Mouse (Mus musculus): ENCODE measurements at regions not wholly inside any gene's neighbourhood (a gene's known extent, or its start where the extent isn't known, plus 50 kb on each side); places are given as distances from the start of the nearest gene placed in this dataset.

DNA sequence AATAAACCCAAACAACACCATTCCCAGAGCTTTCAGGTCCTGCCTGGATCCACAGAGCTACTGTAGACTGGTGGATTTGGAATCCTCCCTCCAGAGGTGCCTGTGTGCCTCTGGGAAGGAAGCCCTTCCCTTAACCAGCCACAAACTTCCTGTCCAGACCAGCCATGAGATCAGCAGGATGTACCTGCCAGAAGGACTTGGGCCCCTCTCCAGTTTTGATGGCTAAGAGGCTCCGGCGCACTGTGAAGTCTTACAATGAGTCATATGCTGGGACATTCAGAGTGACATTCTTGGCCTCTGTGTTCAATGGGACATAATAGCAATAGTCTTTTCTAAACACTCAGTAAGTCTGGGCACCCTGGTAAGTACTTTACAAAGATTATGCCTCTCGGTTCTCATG is 125.0 kb upstream of the Cdkn3 start:
- no peaks in the 10 kb centered on the region for H3K9me3 ChIP-seq
- H3K36me3 ChIP-seq = no peaks in the 10 kb centered on the region
- no peak overlapping the region for H3K4me3 ChIP-seq
- no peak for ATAC-seq (ENCODE audit: low read depth)
- H3K4me1 ChIP-seq (replicated peaks) = peaks cover 6% of the 10 kb centered on the region; the same call in 1 of the 2 replicates
- 79% methylated on average over 3 of the region's 3 CpGs for WGBS
- H3K9ac ChIP-seq = no peak overlapping the region
- no peak overlapping the region for H3K27ac ChIP-seq (replicated peaks)
- no peak overlapping the region for H3K4me2 ChIP-seq
- H3K27me3 ChIP-seq = no peaks in the 10 kb centered on the region

DNA sequence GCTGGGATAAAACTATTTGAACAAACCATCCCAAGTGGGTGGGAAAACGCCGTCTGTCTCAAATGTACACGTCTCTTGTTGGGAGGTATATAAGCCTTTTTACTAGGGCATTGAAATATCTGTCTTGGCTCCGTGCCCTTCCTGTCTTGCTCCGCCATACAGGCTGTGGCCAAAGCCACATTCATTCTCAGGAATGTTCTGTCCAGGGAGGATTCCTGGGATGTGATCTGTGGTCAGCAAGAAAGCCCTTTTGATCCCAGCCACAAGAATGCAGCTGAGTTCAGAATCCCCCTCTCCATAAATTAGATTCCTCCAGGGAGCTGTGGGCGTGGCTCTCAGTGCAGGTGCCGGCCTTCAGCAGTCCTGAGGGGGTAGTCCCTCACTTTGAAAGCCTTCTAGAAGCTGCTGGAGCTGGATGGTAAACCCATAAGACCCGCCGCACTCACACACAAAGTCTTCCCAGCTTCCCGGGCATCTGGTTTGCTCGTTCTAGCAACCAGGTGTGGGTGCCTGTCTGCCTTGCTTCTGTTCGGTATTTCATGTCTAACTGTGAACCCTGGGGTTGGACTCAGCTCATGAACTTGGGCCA is 125.6 kb upstream of the Cdkn3 start:
- H3K9ac ChIP-seq = no peak overlapping the region
- H3K27me3 ChIP-seq = no peaks in the 10 kb centered on the region
- H3K36me3 ChIP-seq = no peaks in the 10 kb centered on the region
- H3K9me3 ChIP-seq = no peaks in the 10 kb centered on the region
- no peak overlapping the region for H3K4me3 ChIP-seq
- H3K4me2 ChIP-seq = no peak overlapping the region
- 61% methylated on average over 12 of the region's 12 CpGs for WGBS
- H3K27ac ChIP-seq (replicated peaks) = no peak overlapping the region
- H3K4me1 ChIP-seq (replicated peaks) = peaks cover 5% of the 10 kb centered on the region; the same call in 1 of the 2 replicates
- ATAC-seq (ENCODE audit: low read depth) = no peak

DNA sequence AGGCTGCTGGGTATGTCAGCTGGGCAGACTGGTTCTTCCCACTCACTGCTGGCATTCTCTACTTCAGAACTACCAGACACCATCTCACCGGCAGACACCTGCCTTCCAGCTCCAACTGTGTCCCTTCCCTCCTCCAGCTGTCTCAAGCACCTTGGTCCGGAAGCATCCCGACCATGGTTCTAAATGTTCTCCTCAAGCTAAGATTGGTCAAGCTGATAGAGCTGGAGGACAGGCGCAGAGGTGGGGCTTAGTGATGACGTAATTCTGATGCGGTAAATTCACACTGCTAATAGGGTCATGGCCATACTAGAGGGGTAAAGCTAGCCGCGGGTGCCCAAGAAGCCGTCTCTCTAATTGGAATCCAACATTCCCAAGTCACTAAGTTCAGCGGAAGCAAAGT is 126.1 kb upstream of the Cdkn3 start:
- H3K4me3 ChIP-seq = no peak overlapping the region
- 0 out of 2 replicates have a peak, but pooled peaks cover under 1% of the 10 kb centered on the region for H3K4me1 ChIP-seq (replicated peaks)
- no peak overlapping the region for H3K27ac ChIP-seq (replicated peaks)
- 88% methylated on average over 10 of the region's 10 CpGs for WGBS
- H3K36me3 ChIP-seq = no peaks in the 10 kb centered on the region
- H3K27me3 ChIP-seq = no peaks in the 10 kb centered on the region
- ATAC-seq (ENCODE audit: low read depth) = no peak
- no peak overlapping the region for H3K9ac ChIP-seq
- no peaks in the 10 kb centered on the region for H3K9me3 ChIP-seq
- no peak overlapping the region for H3K4me2 ChIP-seq

DNA sequence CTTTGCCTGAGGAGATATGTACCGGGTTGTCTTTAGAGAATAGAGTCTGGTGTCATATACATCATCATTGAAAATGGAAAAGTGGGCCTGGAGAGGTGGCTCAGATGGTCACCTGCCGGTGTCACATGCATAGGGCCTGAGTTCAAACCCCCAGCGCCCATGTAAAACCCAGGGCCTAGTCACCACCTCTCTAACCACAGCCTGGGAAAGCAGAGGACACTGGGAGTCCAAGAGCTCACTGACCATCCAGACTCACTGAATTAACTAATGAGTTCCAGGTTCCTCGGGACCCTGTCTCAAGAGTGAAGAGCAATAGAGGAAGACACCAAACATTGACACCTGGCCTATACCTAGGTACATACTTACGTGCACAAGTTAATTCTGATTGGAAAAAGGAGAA is 132.7 kb upstream of the Cdkn3 start:
- H3K27ac ChIP-seq (replicated peaks) = no peak overlapping the region
- WGBS = 94% methylated on average over 5 of the region's 5 CpGs
- H3K9ac ChIP-seq = no peak overlapping the region
- H3K4me2 ChIP-seq = no peak overlapping the region
- no peaks in the 10 kb centered on the region for H3K9me3 ChIP-seq
- H3K36me3 ChIP-seq = no peaks in the 10 kb centered on the region
- no peaks in the 10 kb centered on the region for H3K27me3 ChIP-seq
- no peaks in the 10 kb centered on the region for H3K4me1 ChIP-seq (replicated peaks)
- ATAC-seq (ENCODE audit: low read depth) = no peak
- H3K4me3 ChIP-seq = no peak overlapping the region

DNA sequence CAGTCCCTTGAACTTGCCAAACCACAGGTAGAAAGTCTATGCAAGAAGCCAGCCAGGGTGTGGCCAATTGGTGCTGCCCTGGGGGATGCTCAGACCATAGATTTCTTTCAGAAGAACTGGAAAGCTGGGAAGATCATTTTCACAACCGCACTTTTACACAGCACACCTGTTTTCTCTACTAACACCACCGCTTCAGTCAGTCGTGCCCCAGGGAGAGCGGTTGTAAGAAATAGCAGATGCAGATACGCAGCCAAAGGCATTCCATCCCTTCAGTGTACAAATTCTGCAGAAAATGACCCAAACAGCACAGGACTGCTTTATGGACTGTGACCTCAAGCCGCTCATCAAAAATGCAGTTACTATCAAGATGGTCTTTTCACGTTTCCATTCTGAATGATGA is 134.6 kb upstream of the Cdkn3 start:
- no peak overlapping the region for H3K27ac ChIP-seq (replicated peaks)
- H3K9me3 ChIP-seq = no peaks in the 10 kb centered on the region
- no peaks in the 10 kb centered on the region for H3K4me1 ChIP-seq (replicated peaks)
- no peak overlapping the region for H3K4me3 ChIP-seq
- 81% methylated on average over 7 of the region's 7 CpGs for WGBS
- no peak overlapping the region for H3K9ac ChIP-seq
- no peak for ATAC-seq (ENCODE audit: low read depth)
- H3K36me3 ChIP-seq = no peaks in the 10 kb centered on the region
- H3K4me2 ChIP-seq = no peak overlapping the region
- no peaks in the 10 kb centered on the region for H3K27me3 ChIP-seq

DNA sequence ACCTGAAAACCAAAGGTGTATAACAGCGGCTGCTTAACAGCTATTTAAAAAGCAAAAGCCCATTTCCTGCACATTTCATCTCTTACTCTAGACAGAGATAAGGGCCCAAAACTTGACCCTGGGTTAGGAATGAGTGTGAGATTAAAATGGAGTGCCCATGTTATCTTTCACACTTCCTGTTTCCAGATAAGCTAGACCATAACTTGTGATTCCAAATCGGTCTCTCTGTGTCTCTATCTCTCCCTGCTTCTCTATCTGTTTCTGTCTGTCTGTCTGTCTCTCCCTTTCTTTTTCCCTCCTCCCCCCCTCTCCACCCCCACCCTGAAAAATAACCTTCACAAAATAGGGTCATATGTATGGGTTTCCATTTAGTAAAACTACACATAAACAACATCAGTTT is 136.7 kb upstream of the Cdkn3 start:
- no peak for ATAC-seq (ENCODE audit: low read depth)
- WGBS = 83% methylated on average over 2 of the region's 2 CpGs
- no peaks in the 10 kb centered on the region for H3K36me3 ChIP-seq

DNA sequence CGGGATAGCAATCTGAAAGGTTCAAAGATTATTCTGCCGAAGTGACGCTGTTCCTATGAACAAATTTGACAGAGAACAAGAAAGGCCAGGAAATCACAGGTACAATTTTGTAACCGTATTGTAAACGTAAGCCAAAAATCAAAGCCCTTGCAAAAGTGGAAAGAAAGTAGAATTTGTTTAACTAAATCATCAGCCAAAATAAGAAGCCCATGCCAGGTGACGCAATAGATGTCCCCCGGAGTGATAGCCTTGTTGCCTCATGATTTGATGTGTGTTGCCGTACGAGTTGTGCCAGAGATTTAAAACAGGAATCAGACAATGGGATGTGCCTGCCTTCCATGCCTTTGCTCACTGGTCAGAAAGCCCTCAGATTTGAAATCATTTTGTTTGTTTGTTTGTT is 144.3 kb upstream of the Cdkn3 start:
- H3K27ac ChIP-seq (replicated peaks) = no peak overlapping the region
- H3K36me3 ChIP-seq = no peaks in the 10 kb centered on the region
- WGBS = 95% methylated on average over 9 of the region's 9 CpGs
- no peak overlapping the region for H3K4me3 ChIP-seq
- H3K4me2 ChIP-seq = no peak overlapping the region
- no peak overlapping the region for H3K9ac ChIP-seq
- ATAC-seq (ENCODE audit: low read depth) = no peak
- H3K27me3 ChIP-seq = no peaks in the 10 kb centered on the region
- no peaks in the 10 kb centered on the region for H3K4me1 ChIP-seq (replicated peaks)
- H3K9me3 ChIP-seq = no peaks in the 10 kb centered on the region

More for the DNA sequence above, 136.7 kb upstream of the Cdkn3 start:
- no peaks in the 10 kb centered on the region for H3K4me1 ChIP-seq (replicated peaks)
- H3K4me3 ChIP-seq = no peak overlapping the region
- no peak overlapping the region for H3K9ac ChIP-seq
- H3K27ac ChIP-seq (replicated peaks) = no peak overlapping the region
- no peak overlapping the region for H3K4me2 ChIP-seq
- H3K27me3 ChIP-seq = no peaks in the 10 kb centered on the region
- H3K9me3 ChIP-seq = no peaks in the 10 kb centered on the region

DNA sequence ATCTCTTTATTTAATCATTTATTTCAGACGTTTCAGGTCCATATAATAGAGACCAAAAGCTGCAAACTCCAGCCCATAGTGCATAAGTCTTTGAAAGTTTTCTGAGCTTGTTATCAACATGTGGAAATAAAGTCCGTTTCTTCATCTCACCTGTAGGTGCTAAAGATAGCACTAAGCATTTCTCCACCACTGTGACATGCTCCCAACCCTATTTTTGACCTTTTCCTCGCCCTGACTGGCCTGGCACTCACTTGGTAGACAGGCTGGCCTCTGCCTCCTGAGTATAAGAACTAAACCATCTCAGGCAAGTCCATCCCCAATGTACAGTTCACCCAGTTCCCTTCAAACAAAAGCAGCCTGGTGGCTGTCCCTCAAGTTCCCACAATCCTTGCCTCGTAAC is 145.4 kb upstream of the Cdkn3 start:
- no peak for ATAC-seq (ENCODE audit: low read depth)
- WGBS = 76% methylated on average over 4 of the region's 4 CpGs
- Histone ChIP-seq H3K4me1 (replicated peaks) (no peaks in the 10 kb centered on the region), H3K27ac (replicated peaks) (no peak overlapping the region), H3K4me2 (no peak overlapping the region), H3K36me3 (no peaks in the 10 kb centered on the region), H3K9ac (no peak overlapping the region), H3K4me3 (no peak overlapping the region), H3K27me3 (no peaks in the 10 kb centered on the region), H3K9me3 (no peaks in the 10 kb centered on the region)

DNA sequence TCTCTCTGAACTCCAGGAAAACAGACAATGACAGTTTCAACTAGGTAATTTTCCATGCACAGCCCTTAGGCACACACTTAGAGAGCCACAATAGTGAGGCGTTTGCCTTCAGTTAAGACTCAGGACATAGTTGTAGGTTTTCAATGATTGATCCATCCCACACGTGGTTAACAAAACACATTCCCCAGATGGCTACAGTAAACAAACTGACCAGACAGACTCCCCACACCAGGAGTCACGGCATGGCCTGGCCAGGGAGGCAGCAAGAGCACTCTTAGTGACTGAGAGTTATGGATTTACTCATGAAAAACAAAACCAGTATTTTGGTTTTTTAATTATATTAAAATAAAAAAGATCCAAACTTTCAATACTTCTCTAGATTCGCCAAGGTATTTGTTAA is 146.6 kb upstream of the Cdkn3 start:
- Histone ChIP-seq H3K9ac (no peak overlapping the region), H3K27me3 (no peaks in the 10 kb centered on the region)

DNA sequence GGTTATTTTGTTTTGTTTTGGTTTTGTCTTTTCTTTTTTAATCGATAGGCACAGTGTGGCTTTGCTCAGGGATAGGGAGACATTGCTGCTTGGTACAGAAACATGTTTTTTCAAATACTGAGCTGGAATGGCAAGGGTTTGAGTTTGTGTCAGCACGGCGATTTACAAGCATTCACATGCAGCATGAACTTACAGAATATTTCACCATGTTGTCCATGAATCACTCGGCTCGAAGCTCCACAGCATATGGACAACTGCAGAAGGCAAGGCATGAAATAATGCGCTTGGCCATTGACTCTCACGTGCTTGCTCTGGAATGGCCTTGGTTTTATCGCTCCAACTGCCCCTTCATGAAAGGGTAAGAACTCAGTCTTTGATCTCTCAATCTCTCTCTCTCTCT is 147.1 kb upstream of the Cdkn3 start:
- WGBS = 73% methylated on average over 8 of the region's 8 CpGs
- no peak overlapping the region for H3K4me3 ChIP-seq
- H3K36me3 ChIP-seq = no peaks in the 10 kb centered on the region
- ATAC-seq (ENCODE audit: low read depth) = no peak
- H3K4me2 ChIP-seq = no peak overlapping the region
- H3K27me3 ChIP-seq = no peaks in the 10 kb centered on the region
- H3K4me1 ChIP-seq (replicated peaks) = no peaks in the 10 kb centered on the region
- H3K9ac ChIP-seq = no peak overlapping the region
- no peak overlapping the region for H3K27ac ChIP-seq (replicated peaks)
- H3K9me3 ChIP-seq = no peaks in the 10 kb centered on the region

More for the DNA sequence above, 146.6 kb upstream of the Cdkn3 start:
- Histone ChIP-seq H3K27ac (replicated peaks) (no peak overlapping the region), H3K9me3 (no peaks in the 10 kb centered on the region), H3K4me1 (replicated peaks) (no peaks in the 10 kb centered on the region), H3K4me2 (no peak overlapping the region), H3K4me3 (no peak overlapping the region), H3K36me3 (no peaks in the 10 kb centered on the region)
- ATAC-seq (ENCODE audit: low read depth) = no peak
- WGBS = 55% methylated on average over 4 of the region's 4 CpGs

DNA sequence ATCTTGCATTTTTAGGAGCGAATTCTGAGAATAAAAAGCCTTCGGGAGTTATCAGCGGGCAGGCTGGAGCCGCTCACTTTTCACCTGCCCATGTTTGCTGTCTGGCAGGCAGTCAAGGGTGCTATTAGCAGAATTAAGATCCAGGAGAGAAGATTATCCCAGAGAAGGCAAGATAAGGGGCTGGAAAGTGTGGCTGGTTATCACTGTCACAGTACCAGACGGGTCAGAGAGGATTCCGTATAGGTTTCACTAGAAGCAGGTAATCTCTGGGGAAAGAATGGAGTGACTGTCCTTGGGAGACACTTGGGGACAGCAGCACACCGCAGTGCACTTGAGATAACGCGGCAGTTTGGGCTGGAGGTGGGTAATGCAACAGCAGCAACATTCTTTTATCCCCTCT is 147.8 kb upstream of the Cdkn3 start:
- 79% methylated on average over 9 of the region's 9 CpGs for WGBS

DNA sequence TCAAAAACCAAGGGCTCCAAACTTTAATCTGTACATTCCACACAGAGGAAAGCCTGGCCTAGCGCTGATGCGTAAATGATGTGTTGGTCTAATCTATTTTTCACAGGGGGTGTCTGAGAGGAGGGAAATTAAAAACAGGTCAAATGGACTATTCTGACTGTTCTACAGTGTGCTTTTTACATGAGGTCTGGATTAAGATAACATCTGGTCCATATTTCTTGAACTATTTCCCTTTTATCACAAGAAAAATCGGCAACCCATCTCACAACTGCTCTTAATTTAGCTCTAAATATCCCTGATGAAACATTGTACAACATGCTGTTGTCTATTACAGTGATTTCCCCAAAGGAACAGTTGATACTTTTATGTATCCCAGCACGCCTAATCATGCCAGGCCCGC is 149.4 kb upstream of the Cdkn3 start:
- H3K9ac ChIP-seq = no peak overlapping the region
- ATAC-seq (ENCODE audit: low read depth) = no peak
- H3K27ac ChIP-seq (replicated peaks) = no peak overlapping the region
- no peaks in the 10 kb centered on the region for H3K9me3 ChIP-seq
- no peaks in the 10 kb centered on the region for H3K4me1 ChIP-seq (replicated peaks)
- H3K36me3 ChIP-seq = no peaks in the 10 kb centered on the region
- H3K4me3 ChIP-seq = no peak overlapping the region
- 81% methylated on average over 5 of the region's 5 CpGs for WGBS
- H3K4me2 ChIP-seq = no peak overlapping the region
- H3K27me3 ChIP-seq = 0 out of 2 replicates have a peak, but pooled peaks cover 3% of the 10 kb centered on the region

More for the DNA sequence above, 147.8 kb upstream of the Cdkn3 start:
- Histone ChIP-seq H3K4me2 (no peak overlapping the region), H3K9me3 (no peaks in the 10 kb centered on the region), H3K4me3 (no peak overlapping the region), H3K27ac (replicated peaks) (no peak overlapping the region), H3K36me3 (no peaks in the 10 kb centered on the region), H3K9ac (no peak overlapping the region), H3K27me3 (no peaks in the 10 kb centered on the region), H3K4me1 (replicated peaks) (no peaks in the 10 kb centered on the region)
- no peak for ATAC-seq (ENCODE audit: low read depth)

DNA sequence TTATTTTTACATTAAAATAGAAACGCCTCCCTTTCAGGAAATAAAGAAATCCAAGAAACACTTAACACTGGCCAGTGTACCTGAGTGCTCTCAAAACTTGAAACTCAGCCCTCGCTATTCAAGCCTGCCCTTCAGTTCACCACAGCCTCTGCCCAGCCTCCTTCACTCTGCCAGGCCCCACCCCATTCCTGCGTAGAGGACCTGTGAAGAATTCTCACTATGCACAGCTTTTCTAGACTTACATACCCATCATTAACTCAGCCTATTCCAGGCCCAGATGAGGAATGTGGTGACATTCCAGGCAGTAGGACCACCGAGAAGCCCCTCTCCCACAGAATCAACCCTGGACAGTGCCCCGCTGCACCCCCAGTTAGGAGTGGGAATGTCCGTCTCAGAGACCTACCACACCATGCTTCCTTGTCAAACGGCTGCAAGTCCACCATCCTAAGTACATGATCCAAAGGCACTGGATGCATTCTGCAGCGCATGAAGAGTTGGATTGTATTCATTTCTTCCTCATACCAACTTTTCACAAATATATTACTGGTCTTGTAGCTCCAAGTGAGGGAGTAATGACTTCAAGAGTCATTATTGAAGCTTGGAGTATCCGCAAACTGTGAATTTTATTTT is 150.0 kb upstream of the Cdkn3 start:
- H3K4me1 ChIP-seq (replicated peaks) = peaks cover 4% of the 10 kb centered on the region
- WGBS = 88% methylated on average over 9 of the region's 9 CpGs
- no peak overlapping the region for H3K9ac ChIP-seq
- 0 out of 2 replicates have a peak, but pooled peaks cover 3% of the 10 kb centered on the region for H3K27me3 ChIP-seq
- H3K4me3 ChIP-seq = no peak overlapping the region
- H3K9me3 ChIP-seq = no peaks in the 10 kb centered on the region
- no peak overlapping the region for H3K27ac ChIP-seq (replicated peaks)
- no peak overlapping the region for H3K4me2 ChIP-seq
- no peaks in the 10 kb centered on the region for H3K36me3 ChIP-seq
- no peak for ATAC-seq (ENCODE audit: low read depth)

Measured in neural tube, embryonic 13.5 days (tissue).